Mouse (Mus musculus) liver, embryonic 14.5 days (tissue): ENCODE data around the gene Sh3pxd2a.

ENCODE experiments used
- CTCF ChIP-seq: IDR thresholded peaks from 2 replicates; pipeline ENCODE4 v1.5.1; 2016; ENCODE audit warnings: antibody characterized with exemption, low read depth, control low read depth
- EP300 ChIP-seq: IDR thresholded peaks from 2 replicates; pipeline ENCODE4 v1.6.1; 2016; ENCODE audit warnings: antibody characterized with exemption, low read depth

GRCm38 (mm10) chr19:47309824-47310223 lies 154.4 kb downstream of the Sh3pxd2a start:
- no peak for TF ChIP-seq CTCF
- TF ChIP-seq EP300: no peak
